Mouse (Mus musculus): ENCODE results near the gene Cnot1. TPM values are rescaled to one million over a fixed set of nuclear protein-coding genes. Genes with fewer than 3 reads are reported as not detected.
A peak's percentile ranks its signal among the peaks of the same experiment; 100 is the strongest.

Gene Cnot1
- total and polyA plus RNA-seq, 3 experiments = 119 to 3,440 (median 259) TPM

- TF ChIP-seq CTCF (IDR thresholded peaks at IDR 0.05 in 2 of 3, conservative IDR thresholded peaks at IDR 0.05 in 1 of 3; ENCODE audit: control insufficient read depth in 1 of 3, insufficient read depth in 1 of 3, low read depth in 2 of 3, low read length in 3 of 3, poor library complexity in 1 of 3, severe bottlenecking in 1 of 3) (peak; percentile 82 to 91 (median 91)), JUND (IDR thresholded peaks at IDR 0.05; ENCODE audit: low read depth, low read length) (no peak), MAZ (IDR thresholded peaks at IDR 0.05; ENCODE audit: low read depth, low read length) (no peak), GABPA (IDR thresholded peaks at IDR 0.05; ENCODE audit: low read depth, low read length) (no peak), POLR2A (IDR thresholded peaks at IDR 0.05; ENCODE audit: control insufficient read depth in 1 of 2, insufficient read depth in 1 of 2, low read depth in 1 of 2, low read length in 2 of 2, poor library complexity in 1 of 2) (no peak)
Measured at GRCm38 (mm10) chr8:95713100-95714010, 93.9 kb downstream of the Cnot1 start (continued).

- no peak overlapping the region for H3K4me3 ChIP-seq (ENCODE audit: control insufficient read depth in 1 of 2, insufficient read depth in 1 of 2, low read depth in 2 of 2, low read length in 2 of 2)
- no peak for TF ChIP-seq RAD21 (IDR thresholded peaks at IDR 0.05; ENCODE audit: low read depth, low read length)
- no peak for TF ChIP-seq TBP (IDR thresholded peaks at IDR 0.05; ENCODE audit: low read depth, low read length)
- TF ChIP-seq KAT2A (conservative IDR thresholded peaks at IDR 0.05; ENCODE audit: low read depth, low read length) = no peak
- no peak for TF ChIP-seq SMC3 (IDR thresholded peaks at IDR 0.05; ENCODE audit: low read depth, low read length)
- TF ChIP-seq MAZ (IDR thresholded peaks at IDR 0.05; ENCODE audit: low read depth, low read length) = no peak
- no peak for TF ChIP-seq SIN3A (IDR thresholded peaks at IDR 0.05; ENCODE audit: low read length)
- no peak for TF ChIP-seq CHD1 (IDR thresholded peaks at IDR 0.05; ENCODE audit: low read depth, low read length)
- TF ChIP-seq POLR2AphosphoS2 (IDR thresholded peaks at IDR 0.05; ENCODE audit: low read length) = no peak
- TF ChIP-seq USF1 (IDR thresholded peaks at IDR 0.05; ENCODE audit: low read depth, low read length) = no peak
- no peak for TF ChIP-seq MYC (IDR thresholded peaks at IDR 0.05; ENCODE audit: low read depth, low read length)
- no peak for TF ChIP-seq CTCF (IDR thresholded peaks at IDR 0.05 in 2 of 3, conservative IDR thresholded peaks at IDR 0.05 in 1 of 3; ENCODE audit: control insufficient read depth in 1 of 3, insufficient read depth in 1 of 3, low read depth in 2 of 3, low read length in 3 of 3, poor library complexity in 1 of 3, severe bottlenecking in 1 of 3)
- TF ChIP-seq GABPA (IDR thresholded peaks at IDR 0.05; ENCODE audit: low read depth, low read length) = no peak
- TF ChIP-seq RCOR1 (IDR thresholded peaks at IDR 0.05; ENCODE audit: low read depth, low read length) = no peak
- H3K9me3 ChIP-seq (replicated peaks; ENCODE audit: insufficient read depth, low read length) = no peaks in the 10 kb centered on the region
- H3K4me1 ChIP-seq (ENCODE audit: control insufficient read depth in 1 of 2, insufficient read depth in 2 of 2, low read length in 2 of 2) = peaks cover 6 to 14% of the 10 kb centered on the region in 2 experiments
- peaks cover 0 to 4% of the 10 kb centered on the region in 2 experiments; a peak in 2 of 4 replicates for H3K27me3 ChIP-seq (ENCODE audit: control insufficient read depth in 1 of 2, insufficient read depth in 2 of 2, low read length in 2 of 2)
- H3K9ac ChIP-seq (ENCODE audit: control insufficient read depth, low read depth, low read length, poor library complexity, severe bottlenecking) = no peak overlapping the region
- H3K79me2 ChIP-seq (ENCODE audit: control insufficient read depth, insufficient read depth, low read length, poor library complexity) = peaks cover 14% of the 10 kb centered on the region
- peaks cover 0 to 12% of the 10 kb centered on the region in 2 experiments; a peak in 2 of 4 replicates for H3K36me3 ChIP-seq (ENCODE audit: control insufficient read depth in 1 of 2, insufficient read depth in 2 of 2, low read length in 2 of 2)
- DNase-seq (ENCODE audit: low read depth, low spot score) = no peak
- no peak overlapping the region for H3K27ac ChIP-seq (ENCODE audit: control insufficient read depth, low read depth, low read length)
Measured at GRCm38 (mm10) chr8:95712395-95712794, 94.9 kb downstream of the Cnot1 start.

GRCm38 (mm10) chr8:95711029-95711428, 96.2 kb downstream of the Cnot1 start:
- H3K4me1 ChIP-seq (ENCODE audit: control insufficient read depth in 1 of 2, insufficient read depth in 2 of 2, low read length in 2 of 2) = peaks cover 6 to 8% of the 10 kb centered on the region in 2 experiments
- TF ChIP-seq SMC3 (IDR thresholded peaks at IDR 0.05; ENCODE audit: low read depth, low read length) (no peak), MYC (IDR thresholded peaks at IDR 0.05; ENCODE audit: low read depth, low read length) (no peak), CHD1 (IDR thresholded peaks at IDR 0.05; ENCODE audit: low read depth, low read length) (no peak), NRF1 (IDR thresholded peaks at IDR 0.05; ENCODE audit: insufficient read depth, low read depth, low read length, poor library complexity, severe bottlenecking) (no peak), POLR2AphosphoS5 (IDR thresholded peaks at IDR 0.05; ENCODE audit: borderline replicate concordance, low read depth, low read length) (no peak), ZMIZ1 (IDR thresholded peaks at IDR 0.05; ENCODE audit: low read depth, low read length) (no peak), UBTF (IDR thresholded peaks at IDR 0.05; ENCODE audit: borderline replicate concordance, insufficient read depth, low read depth, low read length) (no peak), E2F4 (IDR thresholded peaks at IDR 0.05; ENCODE audit: borderline replicate concordance, low read depth, low read length) (no peak), TBP (IDR thresholded peaks at IDR 0.05; ENCODE audit: low read depth, low read length) (no peak), ZKSCAN1 (IDR thresholded peaks at IDR 0.05; ENCODE audit: low read depth, low read length) (no peak), MAZ (IDR thresholded peaks at IDR 0.05; ENCODE audit: low read depth, low read length) (no peak), CHD2 (IDR thresholded peaks at IDR 0.05; ENCODE audit: low read length) (no peak), POLR2AphosphoS2 (IDR thresholded peaks at IDR 0.05; ENCODE audit: low read length) (no peak), HCFC1 (IDR thresholded peaks at IDR 0.05; ENCODE audit: low read depth, low read length) (no peak), CTCF (IDR thresholded peaks at IDR 0.05 in 2 of 3, conservative IDR thresholded peaks at IDR 0.05 in 1 of 3; ENCODE audit: control insufficient read depth in 1 of 3, insufficient read depth in 1 of 3, low read depth in 2 of 3, low read length in 3 of 3, poor library complexity in 1 of 3, severe bottlenecking in 1 of 3) (no peak), BHLHE40 (IDR thresholded peaks at IDR 0.05; ENCODE audit: borderline replicate concordance, low read depth, low read length) (no peak), USF1 (IDR thresholded peaks at IDR 0.05; ENCODE audit: low read depth, low read length) (no peak)
- H3K36me3 ChIP-seq (ENCODE audit: control insufficient read depth in 1 of 2, insufficient read depth in 2 of 2, low read length in 2 of 2) = peaks cover 0 to 12% of the 10 kb centered on the region in 2 experiments; a peak in 2 of 4 replicates

More at GRCm38 (mm10) chr8:95711029-95711428, 96.2 kb downstream of the Cnot1 start:
- Histone ChIP-seq H3K27ac (ENCODE audit: control insufficient read depth, low read depth, low read length) (no peak overlapping the region), H3K4me3 (ENCODE audit: control insufficient read depth in 1 of 2, insufficient read depth in 1 of 2, low read depth in 2 of 2, low read length in 2 of 2) (no peak overlapping the region), H3K9ac (ENCODE audit: control insufficient read depth, low read depth, low read length, poor library complexity, severe bottlenecking) (no peak overlapping the region), H3K79me2 (ENCODE audit: control insufficient read depth, insufficient read depth, low read length, poor library complexity) (peaks cover 2% of the 10 kb centered on the region), H3K9me3 (replicated peaks; ENCODE audit: insufficient read depth, low read length) (no peaks in the 10 kb centered on the region), H3K27me3 (ENCODE audit: control insufficient read depth in 1 of 2, insufficient read depth in 2 of 2, low read length in 2 of 2) (peaks cover 0 to 4% of the 10 kb centered on the region in 2 experiments; a peak in 2 of 4 replicates)
- no peak for DNase-seq (ENCODE audit: low read depth, low spot score)
